Mouse (Mus musculus) fat pad, adult 2 months (tissue): ENCODE data around the gene Grm6.

Experiments
- DNase-seq: peaks from one replicate; pipeline ENCODE4 v3.0.0-alpha.2; 2011; ENCODE audit warnings: low read depth, low spot score; ENCODE audit errors: extremely low read depth

Grm6 gene

DNA sequence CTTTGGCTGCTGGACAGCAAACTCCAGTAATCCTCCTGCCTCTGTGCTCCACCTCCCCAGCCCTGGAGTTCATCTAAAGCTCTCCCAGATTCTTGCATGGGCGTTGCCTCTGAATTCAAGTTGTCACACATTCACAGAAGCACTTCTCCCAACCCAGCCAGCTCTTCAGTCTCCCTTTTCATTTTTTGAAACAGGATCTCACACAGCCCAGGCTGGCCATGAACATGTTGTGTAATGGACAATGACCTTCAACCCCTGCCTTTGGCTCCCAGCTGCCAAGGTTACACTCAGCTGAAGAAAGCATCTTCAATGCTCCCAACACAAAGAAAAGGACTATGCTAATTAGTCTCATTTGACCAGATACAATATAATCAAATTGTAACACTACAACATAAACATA, 62.8 kb downstream of the Grm6 start:
- DNase-seq, result no peak

DNA sequence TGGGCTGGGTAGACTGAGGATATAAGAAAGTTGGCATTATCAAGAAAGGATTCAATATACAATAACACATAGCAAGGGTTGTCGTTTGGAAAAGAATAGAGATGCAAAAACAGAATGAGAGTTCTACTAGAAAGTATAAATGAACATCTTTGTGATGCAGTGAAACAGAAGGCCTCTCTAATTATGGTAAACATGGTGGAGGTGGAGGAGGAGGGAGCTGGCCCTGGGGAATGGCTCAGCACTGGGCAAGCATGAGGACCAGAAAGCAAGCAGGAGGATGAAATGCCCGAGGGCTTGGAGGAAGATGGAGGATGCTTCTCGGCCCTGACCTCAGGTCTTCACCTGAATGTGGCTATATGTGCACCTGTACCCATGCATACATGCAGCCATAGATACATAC, 64.0 kb downstream of the Grm6 start:
- DNase-seq, result no peak
